Mouse (Mus musculus) kidney, embryonic 14.5 days (tissue): ENCODE measurements around the gene Slit1. TPM values are rescaled to one million over a fixed set of nuclear protein-coding genes. Genes with fewer than 3 reads are reported as not detected.

Experiments used
- ATAC-seq: fragments of 200-750 bp; cut with Nextera tagmentation; 2 replicates; pipeline ENCODE4 v1.8.0; 2017; ENCODE audit warnings: moderate number of reproducible peaks, mild to moderate bottlenecking, moderate TSS enrichment, moderate library complexity; ENCODE audit not compliant: low FRiP score, low TSS enrichment
- H3K27ac ChIP-seq: fragments of 300-500 bp; sonication (generic); 2 replicates; pipeline ENCODE4 v1.5.1; 2014; ENCODE audit warnings: low read depth, mild to moderate bottlenecking, low read length, moderate library complexity, mixed read lengths
- H3K27me3 ChIP-seq: fragments of 300-500 bp; sonication (generic); 2 replicates; pipeline ENCODE4 v1.6.1; 2014; ENCODE audit warnings: mild to moderate bottlenecking, low read length; ENCODE audit not compliant: control insufficient read depth, insufficient read depth
- H3K36me3 ChIP-seq: fragments of 300-500 bp; sonication (generic); 2 replicates; pipeline ENCODE4 v1.6.1; 2014; ENCODE audit warnings: low read length, mixed read lengths; ENCODE audit not compliant: control insufficient read depth, insufficient read depth
- H3K4me1 ChIP-seq: fragments of 300-500 bp; sonication (generic); 2 replicates; pipeline ENCODE4 v1.6.1; 2014; ENCODE audit warnings: low read length, mixed read lengths; ENCODE audit not compliant: control insufficient read depth, insufficient read depth
- H3K4me2 ChIP-seq: fragments of 300-500 bp; sonication (generic); replicated peaks from 2 replicates; pipeline ENCODE4 v1.6.1; 2014; ENCODE audit warnings: low read depth, mild to moderate bottlenecking, low read length
- H3K4me3 ChIP-seq: fragments of 300-500 bp; sonication (generic); 2 replicates; pipeline ENCODE4 v1.5.1; 2014; ENCODE audit warnings: mild to moderate bottlenecking, low read length
- H3K9ac ChIP-seq: fragments of 300-500 bp; sonication (generic); 2 replicates; pipeline ENCODE4 v1.6.1; 2014; ENCODE audit warnings: low read depth, mild to moderate bottlenecking, low read length, moderate library complexity
- H3K9me3 ChIP-seq: fragments of 300-500 bp; sonication (generic); 2 replicates; pipeline ENCODE4 v1.6.1; 2016; ENCODE audit warnings: low read length; ENCODE audit not compliant: control insufficient read depth
- WGBS: fragments of 180-500 bp; shearing (Covaris S2); extraction: QIAGEN DNeasy Blood & Tissue Kit; methylation state at CpG from one replicate; pipeline ENCODE4 v1.1.7; 2014; 5-methylcytosine and 5-hydroxymethylcytosine counted together
- polyA plus RNA-seq: library from polyadenylated mRNA; unstranded; fragments of >200 nt; fragmentation: Nextera tagmentation; extraction: Ambion mirVana; gene quantifications from 2 replicates; pipeline ENCODE4 v1.2.1, GENCODE M21; 2014

Gene Slit1
- polyA plus RNA-seq, 1 experiment from 2014 or later, result 6.0 TPM

DNA sequence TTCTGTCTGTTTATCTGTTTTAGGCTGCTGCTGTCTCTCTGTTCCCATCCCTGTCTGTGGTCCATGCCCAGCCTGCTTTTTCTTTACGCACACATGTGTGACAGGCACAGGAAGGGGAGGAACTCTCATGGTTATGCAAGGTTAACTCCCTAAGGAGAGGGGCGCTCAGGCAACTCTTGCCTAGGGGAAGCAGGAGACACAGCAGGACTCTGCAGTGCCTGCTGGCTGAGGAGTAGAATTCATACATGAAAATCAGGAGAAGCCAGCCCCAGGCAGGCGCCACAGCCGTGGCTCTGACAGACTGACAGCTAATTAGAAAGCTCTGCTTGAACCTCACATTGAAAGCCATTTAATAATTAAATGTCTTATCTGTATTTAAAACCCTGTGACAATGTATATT, 70.6 kb downstream of the Slit1 start:
- no peak overlapping the region for H3K4me2 ChIP-seq
- peaks cover 37% of the 10 kb centered on the region for H3K4me1 ChIP-seq
- no peaks in the 10 kb centered on the region for H3K36me3 ChIP-seq
- H3K9ac ChIP-seq, result no peak overlapping the region
- 24% methylated on average over 4 of the region's 4 CpGs for WGBS
- H3K9me3 ChIP-seq, result no peaks in the 10 kb centered on the region
- no peak overlapping the region for H3K27ac ChIP-seq
- no peak for ATAC-seq
- 0 out of 2 replicates have a peak, but pooled peaks cover 6% of the 10 kb centered on the region for H3K27me3 ChIP-seq
- H3K4me3 ChIP-seq, result no peak overlapping the region

DNA sequence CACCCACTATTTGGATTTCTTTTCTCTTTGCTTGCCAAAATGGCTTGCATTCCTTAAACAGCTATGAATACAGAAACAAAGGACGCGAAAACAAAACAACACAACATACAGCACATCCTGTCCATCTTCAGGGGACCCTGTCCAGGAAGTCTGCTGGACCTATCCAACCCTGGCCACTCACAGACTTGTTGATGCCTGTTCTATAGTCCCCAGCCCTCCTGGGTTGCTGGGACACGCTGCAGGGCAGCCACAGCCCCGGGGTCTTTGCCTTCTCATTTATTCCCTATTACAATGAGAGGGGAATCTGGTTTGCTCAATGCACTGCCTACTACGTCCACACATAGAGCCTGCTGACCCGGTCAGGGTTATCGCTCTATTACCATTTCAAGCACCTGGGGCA, 72.5 kb downstream of the Slit1 start:
- H3K36me3 ChIP-seq, result no peaks in the 10 kb centered on the region
- WGBS, result 56% methylated on average over 7 of the region's 7 CpGs
- ATAC-seq, result no peak
- H3K27me3 ChIP-seq, result no peaks in the 10 kb centered on the region
- H3K27ac ChIP-seq, result no peak overlapping the region
- no peak overlapping the region for H3K4me3 ChIP-seq
- no peaks in the 10 kb centered on the region for H3K9me3 ChIP-seq
- H3K4me2 ChIP-seq, result no peak overlapping the region
- H3K4me1 ChIP-seq, result peaks cover 34% of the 10 kb centered on the region
- no peak overlapping the region for H3K9ac ChIP-seq

DNA sequence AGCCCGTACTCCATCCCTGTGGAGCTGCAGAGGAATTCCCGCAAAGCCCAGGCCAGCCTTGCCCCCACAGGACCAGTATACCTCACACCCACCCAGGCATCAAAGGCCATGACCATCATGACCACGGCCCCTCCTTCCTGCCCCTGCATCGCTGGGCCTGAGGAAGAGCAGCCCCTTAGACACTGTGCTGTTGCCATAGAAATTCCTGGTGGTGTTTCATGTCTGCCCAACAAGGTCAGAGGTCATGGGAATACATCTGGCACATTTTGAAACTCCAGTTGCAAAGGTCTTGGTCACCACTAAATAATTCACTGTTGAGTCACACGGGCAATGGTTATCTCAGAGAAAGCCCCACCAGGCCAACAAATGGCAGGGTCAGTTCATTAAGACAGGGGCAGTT, 73.0 kb downstream of the Slit1 start:
- Histone ChIP-seq H3K36me3 (no peaks in the 10 kb centered on the region), H3K4me3 (no peak overlapping the region), H3K9ac (no peak overlapping the region), H3K9me3 (no peaks in the 10 kb centered on the region), H3K4me1 (peaks cover 30% of the 10 kb centered on the region), H3K4me2 (no peak overlapping the region), H3K27me3 (no peaks in the 10 kb centered on the region), H3K27ac (no peak overlapping the region)
- no peak for ATAC-seq
- WGBS, result 19% methylated on average over 5 of the region's 5 CpGs

DNA sequence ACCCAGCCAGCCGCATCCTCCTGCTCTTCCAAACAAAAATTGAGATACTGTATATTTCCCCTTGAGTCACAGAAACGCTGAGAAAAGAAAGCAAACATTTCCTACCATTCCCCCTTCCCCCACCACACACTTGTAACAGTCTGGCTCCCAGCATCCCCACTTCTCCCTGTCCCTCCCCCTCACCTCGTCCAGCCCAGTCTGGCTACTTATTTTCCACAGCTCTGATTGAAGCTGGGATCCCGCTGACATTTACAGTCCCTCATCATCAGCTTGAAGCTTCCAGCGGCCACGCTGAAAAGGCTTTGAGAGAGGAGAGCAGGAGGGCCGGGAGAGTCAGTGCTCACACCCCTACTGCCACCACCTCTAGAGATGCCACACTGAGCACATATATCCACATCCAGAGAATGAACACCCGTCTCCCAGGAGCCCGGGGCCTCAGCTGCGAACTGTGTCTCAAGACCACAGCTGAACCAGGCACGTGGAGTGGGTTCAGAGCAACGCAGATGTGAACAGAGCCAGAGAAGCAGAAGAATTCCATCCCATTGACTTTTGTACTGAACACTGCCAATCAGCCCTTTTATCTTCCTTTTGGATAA, 73.6 kb downstream of the Slit1 start:
- H3K9me3 ChIP-seq, result no peaks in the 10 kb centered on the region
- H3K4me1 ChIP-seq, result peaks cover 28% of the 10 kb centered on the region
- H3K27me3 ChIP-seq, result peaks cover 2% of the 10 kb centered on the region; the same call in 1 of the 2 replicates
- H3K36me3 ChIP-seq, result no peaks in the 10 kb centered on the region
- no peak; the same call in 1 of the 2 replicates for ATAC-seq
- no peak overlapping the region for H3K4me2 ChIP-seq
- H3K27ac ChIP-seq, result no peak overlapping the region
- no peak overlapping the region for H3K9ac ChIP-seq
- no peak overlapping the region for H3K4me3 ChIP-seq
- 13% methylated on average over 12 of the region's 12 CpGs for WGBS

DNA sequence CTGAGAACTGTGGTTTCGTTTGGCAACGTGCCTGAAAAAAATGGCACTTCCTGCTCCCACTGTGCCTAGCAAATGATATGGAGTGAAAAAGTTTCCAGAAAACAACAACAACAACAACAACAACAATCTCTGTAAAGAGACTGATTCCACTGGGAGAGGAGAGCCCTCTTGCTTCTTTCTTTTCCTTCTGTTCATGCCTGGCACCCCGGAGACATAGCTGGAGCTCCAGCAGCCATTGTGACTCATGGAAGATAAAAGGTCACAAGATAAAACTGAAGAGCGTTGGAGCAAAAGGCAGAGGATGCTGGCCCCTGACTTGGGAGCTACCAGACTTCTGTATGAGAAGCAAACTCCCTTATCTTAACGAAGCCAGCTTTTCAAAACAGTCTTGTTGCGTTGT, 75.9 kb downstream of the Slit1 start:
- peaks cover 21% of the 10 kb centered on the region for H3K4me1 ChIP-seq
- H3K27me3 ChIP-seq, result peaks cover 9% of the 10 kb centered on the region; the same call in 1 of the 2 replicates
- no peak overlapping the region for H3K27ac ChIP-seq
- no peak overlapping the region for H3K9ac ChIP-seq
- H3K9me3 ChIP-seq, result no peaks in the 10 kb centered on the region
- no peaks in the 10 kb centered on the region for H3K36me3 ChIP-seq
- no peak for ATAC-seq
- no peak overlapping the region for H3K4me2 ChIP-seq
- H3K4me3 ChIP-seq, result no peak overlapping the region
- 58% methylated on average over 6 of the region's 6 CpGs for WGBS

DNA sequence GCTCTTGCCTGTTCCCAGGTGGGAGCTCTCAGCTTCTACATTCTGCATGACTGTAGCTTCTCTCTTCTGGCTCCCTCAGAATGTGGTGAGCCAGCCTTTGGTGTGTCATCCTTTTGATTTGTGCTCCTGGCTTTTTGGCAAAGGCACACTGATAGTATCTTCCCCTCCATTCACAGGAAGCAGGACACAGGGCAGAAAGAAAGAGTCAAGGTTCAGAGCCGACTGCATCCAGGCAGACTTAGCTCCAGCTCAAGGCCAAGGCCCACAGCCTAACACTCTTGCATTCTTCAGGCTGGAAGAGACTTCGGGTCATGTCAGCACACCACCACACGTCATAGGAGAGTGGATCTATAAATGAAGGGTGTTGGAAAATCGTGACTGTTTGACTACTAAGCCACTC, 77.5 kb downstream of the Slit1 start:
- no peaks in the 10 kb centered on the region for H3K9me3 ChIP-seq
- peaks cover 9% of the 10 kb centered on the region; the same call in 1 of the 2 replicates for H3K27me3 ChIP-seq
- no peak overlapping the region for H3K9ac ChIP-seq
- WGBS, result 47% methylated on average over 4 of the region's 4 CpGs
- H3K36me3 ChIP-seq, result no peaks in the 10 kb centered on the region
- peaks cover 16% of the 10 kb centered on the region for H3K4me1 ChIP-seq
- H3K4me3 ChIP-seq, result no peak overlapping the region
- H3K4me2 ChIP-seq, result no peak overlapping the region
- no peak for ATAC-seq
- no peak overlapping the region for H3K27ac ChIP-seq

DNA sequence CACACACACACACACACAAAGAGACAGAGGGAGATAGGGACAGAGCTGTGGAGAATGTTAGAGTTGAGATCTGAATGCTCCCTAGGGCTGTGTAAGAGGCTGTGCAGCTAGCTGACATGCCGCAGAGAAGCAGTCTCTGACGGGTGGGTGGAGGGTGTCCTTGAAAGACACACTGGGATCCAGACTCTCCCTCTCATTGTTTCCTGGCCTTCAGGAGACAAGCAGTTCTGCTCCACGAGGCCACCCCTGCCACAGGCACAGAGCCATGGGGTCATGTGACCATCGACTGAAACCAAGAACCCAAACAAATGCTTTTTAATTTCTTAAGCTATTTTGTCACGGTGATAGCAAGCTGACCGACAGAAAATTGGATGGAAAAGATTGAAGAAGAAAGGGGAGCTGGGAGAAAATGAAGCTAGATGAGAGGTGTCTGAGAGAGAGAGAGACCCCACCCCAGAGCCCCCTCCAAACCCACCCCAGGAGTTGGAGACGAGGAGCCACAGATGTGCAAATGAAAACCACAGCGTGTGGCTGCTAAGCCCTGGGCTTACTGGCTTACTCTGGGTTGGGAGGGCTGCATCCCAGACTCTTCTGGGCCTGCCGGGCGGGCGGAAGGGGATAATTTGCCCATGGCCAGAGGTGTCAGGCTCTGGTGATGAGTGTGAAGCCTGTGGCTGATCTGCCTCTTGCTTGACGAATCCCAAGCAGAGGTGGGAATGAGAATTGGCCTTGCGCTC, 79.8 kb downstream of the Slit1 start:
- WGBS, result 23% methylated on average over 13 of the region's 13 CpGs
- Histone ChIP-seq H3K4me1 (no peaks in the 10 kb centered on the region), H3K4me2 (no peak overlapping the region), H3K9me3 (no peaks in the 10 kb centered on the region), H3K9ac (no peak overlapping the region), H3K27ac (no peak overlapping the region), H3K4me3 (no peak overlapping the region), H3K27me3 (peaks cover 9% of the 10 kb centered on the region; the same call in 1 of the 2 replicates), H3K36me3 (no peaks in the 10 kb centered on the region)
- no peak for ATAC-seq

DNA sequence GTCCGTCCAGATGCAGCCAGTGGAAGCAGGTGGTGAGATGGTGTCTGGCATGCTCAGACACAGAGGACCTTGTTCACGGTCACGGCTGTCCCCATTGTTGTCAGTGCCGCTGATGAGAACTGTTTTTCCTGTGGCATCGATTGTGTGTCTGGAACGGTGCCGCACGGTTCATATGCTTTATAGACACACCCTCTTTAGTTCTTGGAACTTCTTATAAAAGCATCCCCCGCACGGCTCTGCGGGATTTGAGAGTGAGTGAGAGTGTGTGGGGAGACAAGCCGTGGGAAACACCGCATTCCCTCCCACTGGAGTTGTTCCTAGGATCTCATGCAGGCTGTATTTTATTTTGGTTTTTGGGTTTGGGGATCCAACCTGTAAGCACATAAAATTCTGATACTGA, 82.0 kb downstream of the Slit1 start:
- Histone ChIP-seq H3K4me1 (no peaks in the 10 kb centered on the region), H3K27me3 (peaks cover 22% of the 10 kb centered on the region), H3K9me3 (no peaks in the 10 kb centered on the region), H3K4me3 (no peak overlapping the region), H3K9ac (no peak overlapping the region), H3K27ac (no peak overlapping the region), H3K4me2 (no peak overlapping the region), H3K36me3 (no peaks in the 10 kb centered on the region)
- WGBS, result 89% methylated on average over 13 of the region's 13 CpGs
- ATAC-seq, result no peak

DNA sequence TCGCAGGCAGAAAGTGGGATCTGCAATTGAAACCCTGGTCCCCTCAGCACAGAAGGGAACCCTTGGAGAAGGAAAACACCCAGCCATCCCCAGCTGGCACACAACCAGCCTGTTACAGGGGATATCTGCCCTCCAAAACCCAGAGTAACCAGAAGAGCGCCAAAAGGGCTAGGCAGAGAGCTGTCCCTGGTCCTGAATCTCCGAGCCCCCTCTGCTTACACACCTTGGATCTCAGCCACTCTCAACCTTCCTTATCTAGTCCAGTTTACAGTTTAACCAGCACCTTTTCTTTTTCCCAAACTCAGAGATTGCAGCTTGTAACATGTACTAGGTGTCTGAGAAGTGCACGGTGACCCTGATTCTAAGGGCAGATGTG, 82.5 kb downstream of the Slit1 start:
- H3K9me3 ChIP-seq, result no peaks in the 10 kb centered on the region
- H3K4me1 ChIP-seq, result no peaks in the 10 kb centered on the region
- H3K9ac ChIP-seq, result no peak overlapping the region
- no peak overlapping the region for H3K4me3 ChIP-seq
- WGBS, result 16% methylated on average over 4 of the region's 4 CpGs
- H3K36me3 ChIP-seq, result no peaks in the 10 kb centered on the region
- no peak for ATAC-seq
- no peak overlapping the region for H3K27ac ChIP-seq
- peaks cover 22% of the 10 kb centered on the region for H3K27me3 ChIP-seq
- no peak overlapping the region for H3K4me2 ChIP-seq
